Mouse (Mus musculus) layer of hippocampus, adult 9-10 months (tissue): ENCODE results near the gene F10.
"Not testable (repeated sequence)": the region's sequence is repeated elsewhere in the genome, so short reads cannot be mapped to it uniquely, and the experiment has no call there.

ENCODE experiments used
- DNase-seq: peaks from one replicate; pipeline ENCODE4 v3.0.0; 2022; ENCODE audit warnings: low spot score

Gene F10

GRCm38 (mm10) chr8:13060441-13061150, 23.5 kb downstream of the F10 start, which contains the start of gene Proz:
TSS of gene Proz (plus strand) at chr8:13060914.
- DNase-seq = no peak

- no peak for DNase-seq
These were observed 26.0 kb downstream of the F10 start for GRCm38 (mm10) chr8:13063112-13063511.

GRCm38 (mm10) chr8:13073255-13073654, 36.1 kb downstream of the F10 start:
- DNase-seq = no peak

GRCm38 (mm10) chr8:13075044-13075443, 37.9 kb downstream of the F10 start:
- DNase-seq = no peak

- DNase-seq = not testable (repeated sequence)
These were observed 38.5 kb downstream of the F10 start for GRCm38 (mm10) chr8:13075579-13075978.

- no peak for DNase-seq
These were observed 40.4 kb downstream of the F10 start for GRCm38 (mm10) chr8:13077542-13077941.

GRCm38 (mm10) chr8:13104691-13105086, 67.6 kb downstream of the F10 start:
- DNase-seq = peak; percentile 67

GRCm38 (mm10) chr8:13105087-13105881, 68.2 kb downstream of the F10 start, which contains the start of the genes Pcid2 and Cul4a:
TSS of gene Pcid2 (minus strand) at chr8:13105459.
TSS of gene Cul4a (plus strand) at chr8:13105621.
- DNase-seq = peak; percentile 91

GRCm38 (mm10) chr8:13105908-13106551, 68.9 kb downstream of the F10 start:
- DNase-seq = no peak
